Comparison of ENCODE assay signal across 15 mouse cellular contexts in the genomic region with DNA sequence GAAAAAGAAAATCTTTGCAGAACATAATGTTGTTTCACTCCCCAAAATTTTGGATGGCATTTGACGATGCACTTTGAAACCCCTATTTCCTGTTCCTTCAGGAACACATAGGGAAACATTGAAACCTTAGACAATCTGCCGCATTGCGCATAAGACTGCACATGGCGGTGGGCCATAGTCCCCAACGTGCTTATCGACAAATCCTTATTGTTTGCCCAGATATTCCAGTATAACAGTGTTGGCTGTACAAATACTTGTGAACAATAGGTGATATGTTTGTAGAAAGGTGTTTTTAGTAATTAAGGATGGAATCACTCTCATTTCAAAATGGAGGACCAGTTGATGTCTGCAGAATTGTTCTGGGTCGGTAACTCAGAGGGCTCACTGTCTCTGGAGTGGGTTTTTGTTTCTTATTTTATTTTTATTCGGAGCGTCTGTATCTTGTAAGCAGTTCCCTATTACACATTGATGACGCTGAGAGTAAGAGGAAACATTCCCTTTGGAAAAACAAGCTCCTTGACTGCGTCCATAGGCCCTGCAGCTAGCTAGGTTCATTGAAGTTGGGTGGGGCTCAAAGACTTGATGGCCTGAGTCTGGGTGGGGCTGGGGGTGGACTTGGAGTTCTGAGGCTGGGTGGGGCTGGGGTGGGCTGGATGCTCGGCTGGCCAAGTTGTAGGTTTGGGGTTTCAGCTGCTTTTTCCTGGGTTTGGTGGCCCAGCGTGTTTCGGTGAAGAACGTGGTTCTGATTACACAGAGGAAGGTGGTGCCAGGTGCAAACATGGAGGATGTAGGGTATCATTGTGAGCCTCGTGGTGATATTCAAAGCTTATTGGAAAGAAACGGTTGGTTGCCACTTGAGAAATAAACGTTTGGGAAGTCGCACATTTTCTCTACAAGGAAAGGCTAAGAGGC. TPM values are rescaled to one million over a fixed set of nuclear protein-coding genes. Genes with fewer than 3 reads are reported as not detected.
DNase-seq lines count a peak whose midpoint lies in the region; ATAC-seq and TF ChIP-seq lines count a peak whose summit lies in the region.
"Had no signal": no experiment of that assay in that cellular context is flagged by ENCODE, and none has a peak within 500 bp of the region (broad histone marks: within the 10 kb centered on the region; RNA-seq: fewer than 3 reads in every experiment).

No protein-coding gene starts in this region.

- H3K27me3 ChIP-seq in forebrain, embryonic 10.5 days (ENCODE audit: poor library complexity, severe bottlenecking) = peaks cover 100% of the 10 kb centered on the region
- H3K27me3 ChIP-seq in forebrain, embryonic 16.5 days (replicated peaks; ENCODE audit: control insufficient read depth, insufficient read depth, low read length) = peaks cover 89% of the 10 kb centered on the region
- peaks cover 60% of the 10 kb centered on the region for H3K27me3 ChIP-seq in hindbrain, embryonic 16.5 days (replicated peaks; ENCODE audit: control insufficient read depth, insufficient read depth, low read length)
- peaks cover 97% of the 10 kb centered on the region for H3K27me3 ChIP-seq in limb, embryonic 15.5 days
- H3K27me3 ChIP-seq in thymus, adult 2 months (ENCODE audit: control insufficient read depth, insufficient read depth, low read length) = peaks cover 16% of the 10 kb centered on the region; the same call in 1 of the 2 replicates

- no peak for TF ChIP-seq POLR2A in thymus, adult 2 months (IDR thresholded peaks at IDR 0.05; ENCODE audit: control insufficient read depth, extremely low read depth, insufficient read depth, low read length, poor library complexity)

- 3% methylated on average over 19 of the region's 19 CpGs for WGBS in forebrain, embryonic 10.5 days
- 5% methylated on average over 19 of the region's 19 CpGs for WGBS in forebrain, embryonic 16.5 days
- 7% methylated on average over 19 of the region's 19 CpGs for WGBS in hindbrain, embryonic 16.5 days
- 11% methylated on average over 19 of the region's 19 CpGs for WGBS in limb, embryonic 15.5 days
- 29% methylated on average over 19 of the region's 19 CpGs for WGBS in thymus, adult 2 months

- no peak for ATAC-seq in forebrain, embryonic 16.5 days
- ATAC-seq in hindbrain, embryonic 16.5 days = no peak
- ATAC-seq in limb, embryonic 15.5 days (ENCODE audit: insufficient number of reproducible peaks, low FRiP score, low TSS enrichment, low read depth) = no peak
- ATAC-seq: activated CD4-positive, CD25-positive, alpha-beta regulatory T cell, adult 4 months; liver, embryonic 12.5 days had no signal

- no peak overlapping the region for H3K27ac ChIP-seq in forebrain, embryonic 10.5 days
- H3K27ac ChIP-seq in forebrain, embryonic 16.5 days (ENCODE audit: low read length) = no peak overlapping the region
- H3K27ac ChIP-seq in hindbrain, embryonic 16.5 days (ENCODE audit: low read depth, low read length) = no peak overlapping the region
- H3K27ac ChIP-seq in limb, embryonic 15.5 days = no peak overlapping the region
- no peak overlapping the region for H3K27ac ChIP-seq in thymus, adult 2 months (ENCODE audit: control insufficient read depth, insufficient read depth, low read length)
- H3K27ac ChIP-seq: heart, embryonic 13.5 days; liver, embryonic 12.5 days; midbrain, embryonic 12.5 days had no signal

- peaks cover 13% of the 10 kb centered on the region for H3K4me1 ChIP-seq in forebrain, embryonic 10.5 days
- H3K4me1 ChIP-seq in forebrain, embryonic 16.5 days (replicated peaks; ENCODE audit: control insufficient read depth, insufficient read depth, low read length) = peaks cover 7% of the 10 kb centered on the region
- H3K4me1 ChIP-seq in hindbrain, embryonic 16.5 days (ENCODE audit: control insufficient read depth, insufficient read depth, low read depth, low read length) = peaks cover 7% of the 10 kb centered on the region; the same call in 1 of the 2 replicates
- peaks cover 25% of the 10 kb centered on the region for H3K4me1 ChIP-seq in limb, embryonic 15.5 days
- no peaks in the 10 kb centered on the region for H3K4me1 ChIP-seq in thymus, adult 2 months (replicated peaks; ENCODE audit: control insufficient read depth, insufficient read depth, low read length)

- H3K36me3 ChIP-seq in forebrain, embryonic 10.5 days (replicated peaks) = no peaks in the 10 kb centered on the region
- no peaks in the 10 kb centered on the region for H3K36me3 ChIP-seq in forebrain, embryonic 16.5 days (ENCODE audit: control insufficient read depth, insufficient read depth)
- H3K36me3 ChIP-seq in hindbrain, embryonic 16.5 days (ENCODE audit: control insufficient read depth, insufficient read depth, low read length) = no peaks in the 10 kb centered on the region
- H3K36me3 ChIP-seq in limb, embryonic 15.5 days = no peaks in the 10 kb centered on the region
- H3K36me3 ChIP-seq in thymus, adult 2 months (ENCODE audit: control insufficient read depth, insufficient read depth, low read length) = no peaks in the 10 kb centered on the region
- H3K36me3 ChIP-seq: heart, embryonic 13.5 days; liver, embryonic 12.5 days; midbrain, embryonic 12.5 days had no signal

- H3K4me2 ChIP-seq in forebrain, embryonic 16.5 days (ENCODE audit: low read length) = no peak overlapping the region
- H3K4me2 ChIP-seq in hindbrain, embryonic 16.5 days (ENCODE audit: low read length) = no peak overlapping the region
- H3K4me2 ChIP-seq in limb, embryonic 15.5 days = peak overlapping the region; percentile 19; the same call in 1 of the 2 replicates
- H3K4me2 ChIP-seq: heart, embryonic 13.5 days; liver, embryonic 12.5 days; midbrain, embryonic 12.5 days had no signal

- peak; percentile 26 for DNase-seq in forebrain, embryonic 10.5 days (ENCODE audit: extremely low spot score, low spot score)
- DNase-seq in ES-CJ7 (ENCODE audit: low read depth, low spot score) (peak; percentile 66), MN1 (ENCODE audit: low spot score) (no peak)
- no peak for DNase-seq in thymus, adult 2 months
- DNase-seq in yolk sac, embryonic 10.5 days (ENCODE audit: low spot score) = no peak
- DNase-seq: cerebellum, postnatal 36 days; lung, postnatal 14 days had no signal

- H3K9me3 ChIP-seq in forebrain, embryonic 10.5 days = no peaks in the 10 kb centered on the region
- H3K9me3 ChIP-seq in forebrain, embryonic 16.5 days (ENCODE audit: control insufficient read depth, low read length) = no peaks in the 10 kb centered on the region
- H3K9me3 ChIP-seq in hindbrain, embryonic 16.5 days (ENCODE audit: control insufficient read depth, low read length) = no peaks in the 10 kb centered on the region
- H3K9me3 ChIP-seq in limb, embryonic 15.5 days = no peaks in the 10 kb centered on the region
- H3K9me3 ChIP-seq: heart, embryonic 13.5 days; liver, embryonic 12.5 days; midbrain, embryonic 12.5 days had no signal

- H3K9ac ChIP-seq in forebrain, embryonic 16.5 days (replicated peaks; ENCODE audit: low read depth, low read length) = no peak overlapping the region
- H3K9ac ChIP-seq in hindbrain, embryonic 16.5 days (ENCODE audit: low read depth, low read length) = no peak overlapping the region
- no peak overlapping the region for H3K9ac ChIP-seq in limb, embryonic 15.5 days
- H3K9ac ChIP-seq: heart, embryonic 13.5 days; liver, embryonic 12.5 days; midbrain, embryonic 12.5 days had no signal

- H3K4me3 ChIP-seq in forebrain, embryonic 10.5 days = no peak overlapping the region
- H3K4me3 ChIP-seq in forebrain, embryonic 16.5 days (replicated peaks; ENCODE audit: low read length) = no peak overlapping the region
- H3K4me3 ChIP-seq in hindbrain, embryonic 16.5 days (ENCODE audit: low read length) = peak overlapping the region; percentile 16
- H3K4me3 ChIP-seq in limb, embryonic 15.5 days = no peak overlapping the region
- no peak overlapping the region for H3K4me3 ChIP-seq in thymus, adult 2 months (ENCODE audit: control insufficient read depth, insufficient read depth, low read length)
- H3K4me3 ChIP-seq: erythroblast, embryonic 14.5 days; liver, embryonic 12.5 days; midbrain, embryonic 12.5 days had no signal

- TF ChIP-seq CTCF in thymus, adult 2 months (IDR thresholded peaks at IDR 0.05; ENCODE audit: borderline replicate concordance, control insufficient read depth, extremely low read depth, insufficient read depth, low read length, poor library complexity) = no peak

RNA-seq across cellular contexts. Expression of a gene that starts 1.8 kb away (rescaled TPM):
- not detected in 2 replicates for polyA plus RNA-seq in forebrain, embryonic 10.5 days (2016; fragmentation: Nextera tagmentation; extraction: Ambion mirVana)
- not detected in 2 replicates for polyA plus RNA-seq in forebrain, embryonic 16.5 days (2015; fragmentation: Nextera tagmentation; extraction: Ambion mirVana)
- 2.2 and 2.3 TPM in 2 replicates for polyA plus RNA-seq in hindbrain, embryonic 16.5 days (2015; fragmentation: Nextera tagmentation; extraction: Ambion mirVana)
- 0.29 and 0.66 TPM in 2 replicates for polyA plus RNA-seq in limb, embryonic 15.5 days (2015; fragmentation: Nextera tagmentation; extraction: Ambion mirVana)
- polyA plus RNA-seq in thymus, adult 2 months (2012; rRNA removed) = 2.1 and 2.3 TPM in 2 replicates
- polyA plus RNA-seq: activated CD4-positive, CD25-positive, alpha-beta regulatory T cell, adult 4 months; heart, embryonic 13.5 days; liver, embryonic 12.5 days; midbrain, embryonic 12.5 days had no signal

RNA-seq across cellular contexts. Expression of a gene that starts 1.8 kb away (rescaled TPM):
- polyA plus RNA-seq in forebrain, embryonic 10.5 days (2016; fragmentation: Nextera tagmentation; extraction: Ambion mirVana) = 0.10 TPM in 1 of 2 replicates, not detected in the other
- polyA plus RNA-seq in forebrain, embryonic 16.5 days (2015; fragmentation: Nextera tagmentation; extraction: Ambion mirVana) = not detected in 2 replicates
- 43.8 and 48.0 TPM in 2 replicates for polyA plus RNA-seq in hindbrain, embryonic 16.5 days (2015; fragmentation: Nextera tagmentation; extraction: Ambion mirVana)
- polyA plus RNA-seq in limb, embryonic 15.5 days (2015; fragmentation: Nextera tagmentation; extraction: Ambion mirVana) = 0.55 and 0.65 TPM in 2 replicates
- 0.54 and 0.59 TPM in 2 replicates for polyA plus RNA-seq in thymus, adult 2 months (2012; rRNA removed)
- polyA plus RNA-seq: activated CD4-positive, CD25-positive, alpha-beta regulatory T cell, adult 4 months; erythroblast, embryonic 14.5 days; midbrain, embryonic 12.5 days had no signal

RNA-seq across cellular contexts. Expression of a gene that starts 9.1 kb away (rescaled TPM):
- polyA plus RNA-seq in forebrain, embryonic 10.5 days (2016; fragmentation: Nextera tagmentation; extraction: Ambion mirVana) = not detected in 2 replicates
- polyA plus RNA-seq in forebrain, embryonic 16.5 days (2015; fragmentation: Nextera tagmentation; extraction: Ambion mirVana) = not detected in 2 replicates
- polyA plus RNA-seq in hindbrain, embryonic 16.5 days (2015; fragmentation: Nextera tagmentation; extraction: Ambion mirVana) = 0.66 and 1.1 TPM in 2 replicates
- 5.9 and 7.3 TPM in 2 replicates for polyA plus RNA-seq in limb, embryonic 15.5 days (2015; fragmentation: Nextera tagmentation; extraction: Ambion mirVana)
- polyA plus RNA-seq in thymus, adult 2 months (2012; rRNA removed) = 1.1 and 1.2 TPM in 2 replicates
- polyA plus RNA-seq: activated CD4-positive, CD25-positive, alpha-beta regulatory T cell, adult 4 months; erythroblast, embryonic 14.5 days had no signal

RNA-seq across cellular contexts. Expression of a gene that starts 13.0 kb away (rescaled TPM):
- not detected in 2 replicates for polyA plus RNA-seq in forebrain, embryonic 10.5 days (2016; fragmentation: Nextera tagmentation; extraction: Ambion mirVana)
- polyA plus RNA-seq in forebrain, embryonic 16.5 days (2015; fragmentation: Nextera tagmentation; extraction: Ambion mirVana) = not detected in 2 replicates
- polyA plus RNA-seq in hindbrain, embryonic 16.5 days (2015; fragmentation: Nextera tagmentation; extraction: Ambion mirVana) = 0.45 and 0.72 TPM in 2 replicates
- polyA plus RNA-seq in limb, embryonic 15.5 days (2015; fragmentation: Nextera tagmentation; extraction: Ambion mirVana) = 0.08 and 0.11 TPM in 2 replicates
- 0.15 and 0.31 TPM in 2 replicates for polyA plus RNA-seq in thymus, adult 2 months (2012; rRNA removed)
- polyA plus RNA-seq: activated CD4-positive, CD25-positive, alpha-beta regulatory T cell, adult 4 months; erythroblast, embryonic 14.5 days; liver, embryonic 12.5 days; midbrain, embryonic 12.5 days had no signal

RNA-seq across cellular contexts. Expression of a gene that starts 16.0 kb away (rescaled TPM):
- not detected in 2 replicates for polyA plus RNA-seq in forebrain, embryonic 10.5 days (2016; fragmentation: Nextera tagmentation; extraction: Ambion mirVana)
- polyA plus RNA-seq in forebrain, embryonic 16.5 days (2015; fragmentation: Nextera tagmentation; extraction: Ambion mirVana) = not detected in 2 replicates
- polyA plus RNA-seq in hindbrain, embryonic 16.5 days (2015; fragmentation: Nextera tagmentation; extraction: Ambion mirVana) = 0.07 TPM in 1 of 2 replicates, not detected in the other
- polyA plus RNA-seq in limb, embryonic 15.5 days (2015; fragmentation: Nextera tagmentation; extraction: Ambion mirVana) = 7.1 TPM in 2 replicates
- 0.31 and 0.41 TPM in 2 replicates for polyA plus RNA-seq in thymus, adult 2 months (2012; rRNA removed)
- polyA plus RNA-seq: activated CD4-positive, CD25-positive, alpha-beta regulatory T cell, adult 4 months; erythroblast, embryonic 14.5 days; heart, embryonic 13.5 days; midbrain, embryonic 12.5 days had no signal

Comparison
In these comparisons a context has a peak if more than half of its experiments do, and no peak if none do; other contexts are left out.
1. DNase-seq: peak in forebrain, embryonic 10.5 days (single experiment) and ES-CJ7 (single experiment); none in MN1 (single experiment), thymus, adult 2 months (single experiment) and yolk sac, embryonic 10.5 days (single experiment).
2. RNA of a gene that starts 1.8 kb away (polyA plus RNA-seq): 43.8 to 48.0 TPM in hindbrain, embryonic 16.5 days; 0.55 to 0.65 TPM in limb, embryonic 15.5 days, 0.54 to 0.59 TPM in thymus, adult 2 months, 0.10 TPM in forebrain, embryonic 10.5 days and not detected in forebrain, embryonic 16.5 days; every median in the first group is over 10 times any median in the second.